Mouse (Mus musculus): Measurements from ENCODE around the gene Pigc. TPM values are rescaled to one million over a fixed set of nuclear protein-coding genes. Genes with fewer than 3 reads are reported as not detected.

The Pigc gene
- polyA plus RNA-seq, 1 experiment from 2014 or later = 9.3 TPM

GRCm38 (mm10) chr1:161978173-161978700 is 9.3 kb downstream of the Pigc start:
- H3K4me1 ChIP-seq (replicated peaks) = peaks cover 18% of the 10 kb centered on the region
- no peak overlapping the region for H3K9ac ChIP-seq
- no peak overlapping the region for H3K27ac ChIP-seq (replicated peaks)
- no peak overlapping the region for H3K4me2 ChIP-seq
- H3K9me3 ChIP-seq (replicated peaks) = no peaks in the 10 kb centered on the region
- H3K36me3 ChIP-seq (replicated peaks) = no peaks in the 10 kb centered on the region
- 63% methylated on average over 5 of the region's 5 CpGs for WGBS (ENCODE audit: insufficient replicate concordance)
- no peak for ATAC-seq (ENCODE audit: insufficient read depth)
- H3K4me3 ChIP-seq (replicated peaks) = no peak overlapping the region
- H3K27me3 ChIP-seq = no peaks in the 10 kb centered on the region

- H3K4me3 ChIP-seq (replicated peaks) = no peak within 1 kb of the TSS
- H3K4me2 ChIP-seq = no peak within 1 kb of the TSS
- no peak for ATAC-seq (ENCODE audit: insufficient read depth)
- no peaks in the 10 kb centered on the region for H3K27me3 ChIP-seq
- H3K36me3 ChIP-seq (replicated peaks) = no peaks in the 10 kb centered on the region
- H3K4me1 ChIP-seq (replicated peaks) = peaks cover 13% of the 10 kb centered on the region
- H3K27ac ChIP-seq (replicated peaks) = no peak within 1 kb of the TSS
- no peaks in the 10 kb centered on the region for H3K9me3 ChIP-seq (replicated peaks)
- H3K9ac ChIP-seq = no peak within 1 kb of the TSS
- 64% methylated on average over 1 of the region's 1 CpGs for WGBS (ENCODE audit: insufficient replicate concordance)
Measured at GRCm38 (mm10) chr1:161979536-161979935, 10.6 kb downstream of the Pigc start, which contains the start of gene 4930558K02Rik. TSS of gene 4930558K02Rik (minus strand) at chr1:161979636.

DNA sequence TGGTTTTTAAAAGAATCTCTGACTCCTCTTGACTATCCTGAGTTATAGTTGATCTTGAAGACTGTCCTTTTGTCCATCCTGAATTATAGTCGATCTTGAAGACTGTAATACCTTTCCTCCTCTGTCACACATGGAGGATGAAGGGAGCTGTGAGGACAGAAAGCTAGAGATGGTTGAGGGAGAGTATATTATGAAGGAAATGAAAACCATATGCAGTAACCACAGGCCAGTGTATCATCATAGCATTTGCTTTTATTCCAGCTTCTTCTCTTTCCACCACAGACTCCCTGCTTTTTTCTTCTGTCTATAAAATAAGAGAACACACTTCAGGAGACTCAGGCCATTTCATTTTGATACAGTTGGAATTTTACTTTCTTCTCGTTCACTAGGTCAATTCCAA is 11.1 kb downstream of the Pigc start:
- H3K36me3 ChIP-seq (replicated peaks) = no peaks in the 10 kb centered on the region
- H3K4me2 ChIP-seq = no peak overlapping the region
- 46% methylated on average over 2 of the region's 2 CpGs for WGBS (ENCODE audit: insufficient replicate concordance)

DNA sequence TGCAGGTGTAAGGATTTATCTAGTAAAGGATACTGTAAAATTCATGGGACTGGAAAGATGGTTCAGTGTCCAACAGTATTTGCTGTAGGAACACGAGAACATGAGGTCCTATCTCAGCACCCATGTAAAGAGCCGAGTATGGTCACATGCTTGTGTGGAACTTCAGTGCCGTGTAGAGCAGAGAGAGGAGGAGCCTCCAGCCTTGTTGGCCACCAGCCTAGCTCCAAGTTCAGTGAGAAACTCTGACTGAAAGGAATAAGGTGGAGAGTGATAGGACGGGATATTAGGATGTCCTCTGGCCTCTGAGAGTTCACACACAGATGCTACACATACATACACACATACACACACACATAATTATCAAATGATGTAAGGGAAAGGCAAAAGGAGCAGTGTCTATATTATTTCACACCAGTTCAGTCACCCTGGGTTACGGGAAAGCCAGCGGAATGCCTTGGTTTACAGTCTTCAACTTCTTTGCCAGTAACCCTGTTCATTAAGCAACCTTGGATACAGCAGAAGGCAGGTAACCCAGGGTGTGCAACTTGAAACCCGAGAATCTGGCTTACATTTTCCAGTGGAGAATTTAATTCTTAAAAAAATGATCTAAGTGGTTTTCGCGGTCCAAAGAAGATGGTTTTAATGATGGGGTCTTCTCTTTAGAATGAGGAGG is 11.8 kb downstream of the Pigc start:
- WGBS (ENCODE audit: insufficient replicate concordance) = 64% methylated on average over 9 of the region's 9 CpGs
- Histone ChIP-seq H3K9ac (no peak overlapping the region), H3K9me3 (replicated peaks) (no peaks in the 10 kb centered on the region), H3K4me1 (replicated peaks) (peaks cover 5% of the 10 kb centered on the region), H3K27ac (replicated peaks) (no peak overlapping the region), H3K27me3 (no peaks in the 10 kb centered on the region), H3K4me2 (no peak overlapping the region), H3K4me3 (replicated peaks) (no peak overlapping the region), H3K36me3 (replicated peaks) (no peaks in the 10 kb centered on the region)
- no peak for ATAC-seq (ENCODE audit: insufficient read depth)

More for the DNA sequence above, 11.1 kb downstream of the Pigc start:
- no peak overlapping the region for H3K27ac ChIP-seq (replicated peaks)
- no peaks in the 10 kb centered on the region for H3K27me3 ChIP-seq
- H3K4me1 ChIP-seq (replicated peaks) = peaks cover 9% of the 10 kb centered on the region
- no peak overlapping the region for H3K9ac ChIP-seq
- no peak overlapping the region for H3K4me3 ChIP-seq (replicated peaks)
- no peak for ATAC-seq (ENCODE audit: insufficient read depth)
- no peaks in the 10 kb centered on the region for H3K9me3 ChIP-seq (replicated peaks)

DNA sequence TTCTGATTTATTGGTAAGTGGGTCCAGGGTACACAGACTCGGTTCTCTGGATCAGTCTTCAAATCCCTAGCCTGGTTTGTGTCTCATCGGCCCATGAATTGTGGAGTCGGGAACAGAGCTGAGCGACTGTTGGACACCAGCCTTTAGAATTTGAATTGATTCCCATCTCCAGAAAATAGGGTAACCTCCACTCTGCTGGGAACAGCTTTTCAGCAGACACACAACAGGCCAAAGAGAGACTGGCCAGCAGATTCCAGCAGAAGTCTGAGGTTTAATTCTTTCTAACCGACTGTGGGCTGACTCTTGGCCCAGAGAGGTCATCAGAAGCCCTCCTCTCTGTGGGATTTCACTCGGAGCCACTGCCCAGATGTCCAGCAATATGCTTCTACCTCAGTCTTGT is 14.5 kb downstream of the Pigc start:
- no peaks in the 10 kb centered on the region for H3K36me3 ChIP-seq (replicated peaks)
- 59% methylated on average over 6 of the region's 6 CpGs for WGBS (ENCODE audit: insufficient replicate concordance)
- no peak overlapping the region for H3K4me2 ChIP-seq
- H3K27ac ChIP-seq (replicated peaks) = no peak overlapping the region
- H3K9me3 ChIP-seq (replicated peaks) = no peaks in the 10 kb centered on the region
- H3K9ac ChIP-seq = no peak overlapping the region
- no peaks in the 10 kb centered on the region for H3K27me3 ChIP-seq
- ATAC-seq (ENCODE audit: insufficient read depth) = no peak
- H3K4me3 ChIP-seq (replicated peaks) = no peak overlapping the region
- H3K4me1 ChIP-seq (replicated peaks) = no peaks in the 10 kb centered on the region

DNA sequence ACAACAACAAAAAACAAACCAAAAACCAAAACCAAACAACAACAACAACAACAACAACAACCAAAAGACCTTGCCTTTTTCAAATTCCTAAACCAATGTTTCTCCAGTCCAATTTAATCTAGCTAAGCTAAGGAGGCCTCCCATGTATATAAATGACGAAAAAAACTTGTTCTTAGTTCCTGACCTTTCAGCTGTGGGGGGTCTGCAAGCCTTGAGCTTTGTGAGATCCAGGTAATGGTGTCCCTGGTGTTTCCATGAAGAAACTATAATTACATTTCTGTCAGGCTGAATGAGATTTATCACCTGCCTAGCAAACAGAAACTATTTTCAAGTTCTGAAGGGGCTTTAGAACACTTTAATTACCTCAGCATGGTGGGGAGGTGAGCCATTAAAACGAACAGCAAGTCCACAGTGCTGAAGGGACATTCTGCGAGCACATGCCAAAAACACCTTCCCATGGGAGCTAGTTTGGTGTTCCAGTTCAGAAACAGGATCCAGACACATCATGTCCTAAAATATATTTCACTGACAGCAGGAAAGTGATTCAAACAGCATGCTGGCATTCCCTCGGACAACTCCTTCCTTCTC is 15.1 kb downstream of the Pigc start:
- Histone ChIP-seq H3K4me3 (replicated peaks) (no peak overlapping the region), H3K27me3 (no peaks in the 10 kb centered on the region), H3K27ac (replicated peaks) (no peak overlapping the region), H3K9ac (no peak overlapping the region), H3K4me2 (no peak overlapping the region), H3K9me3 (replicated peaks) (no peaks in the 10 kb centered on the region), H3K4me1 (replicated peaks) (no peaks in the 10 kb centered on the region), H3K36me3 (replicated peaks) (no peaks in the 10 kb centered on the region)
- ATAC-seq (ENCODE audit: insufficient read depth) = no peak
- 48% methylated on average over 4 of the region's 4 CpGs for WGBS (ENCODE audit: insufficient replicate concordance)

DNA sequence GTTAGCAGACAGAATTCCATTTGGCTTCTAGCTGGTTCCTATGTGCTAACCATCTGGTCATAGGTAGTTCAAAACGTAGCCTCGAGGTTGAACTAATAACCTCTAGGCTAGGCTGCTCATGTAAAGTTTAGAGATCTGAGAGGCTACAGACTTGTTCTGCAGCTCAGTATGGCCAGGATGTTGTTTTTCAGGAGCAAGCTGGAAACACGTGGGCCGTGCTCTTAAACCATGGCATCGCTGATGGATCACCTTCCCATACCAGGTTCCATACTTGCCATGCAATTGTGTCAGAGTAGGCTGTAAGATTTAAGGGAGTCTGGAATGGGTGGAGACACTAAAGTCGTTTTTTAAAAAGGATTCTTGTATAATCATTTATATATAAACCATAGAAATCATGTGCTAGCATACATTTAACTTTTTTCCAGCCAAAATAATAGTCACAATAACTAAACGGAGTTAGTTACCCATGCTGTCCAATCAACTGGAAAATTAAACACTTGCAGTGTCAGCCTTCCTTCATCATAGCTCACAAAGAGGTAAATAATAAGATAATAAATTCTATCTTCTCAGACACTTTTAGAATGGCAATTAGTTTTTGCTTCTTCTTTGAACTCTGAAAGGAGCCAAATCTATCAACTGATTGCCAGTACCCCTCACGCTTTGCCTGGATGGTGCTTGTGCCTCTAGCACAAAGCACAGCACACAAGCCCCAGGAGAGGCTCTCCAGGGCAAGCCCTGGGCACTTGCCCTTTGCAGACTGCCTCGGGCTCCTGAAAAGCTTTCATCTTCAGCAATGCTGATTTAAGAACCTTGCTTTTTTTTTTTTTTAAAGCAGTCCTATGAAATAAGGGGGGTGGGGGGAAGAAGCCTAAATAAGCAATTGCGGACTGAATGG is 21.9 kb downstream of the Pigc start:
- ATAC-seq (ENCODE audit: insufficient read depth) = no peak
- WGBS (ENCODE audit: insufficient replicate concordance) = 59% methylated on average over 10 of the region's 10 CpGs
- no peak overlapping the region for H3K9ac ChIP-seq
- H3K36me3 ChIP-seq (replicated peaks) = no peaks in the 10 kb centered on the region
- no peak overlapping the region for H3K27ac ChIP-seq (replicated peaks)
- no peaks in the 10 kb centered on the region for H3K9me3 ChIP-seq (replicated peaks)
- no peaks in the 10 kb centered on the region for H3K4me1 ChIP-seq (replicated peaks)
- no peak overlapping the region for H3K4me2 ChIP-seq
- no peaks in the 10 kb centered on the region for H3K27me3 ChIP-seq
- no peak overlapping the region for H3K4me3 ChIP-seq (replicated peaks)

DNA sequence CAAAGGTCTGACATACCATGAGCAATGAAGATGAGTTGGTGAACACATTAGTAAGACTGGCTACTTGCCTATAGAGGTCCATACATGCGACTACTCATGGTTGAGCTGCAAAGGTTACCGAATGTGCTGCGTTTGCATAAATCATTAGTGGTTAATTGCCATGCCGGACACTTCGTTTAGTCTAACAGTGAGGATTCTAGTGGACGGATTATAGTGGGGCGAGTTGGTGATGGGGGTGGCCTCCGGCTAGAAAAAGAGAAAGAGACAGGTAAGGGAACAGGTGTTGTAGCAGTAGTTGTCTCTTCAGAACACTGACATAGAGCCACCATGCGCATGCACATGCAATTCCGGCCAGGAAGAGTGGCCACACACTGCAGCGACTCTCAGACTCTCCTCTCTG is 22.9 kb downstream of the Pigc start:
- Histone ChIP-seq H3K9me3 (replicated peaks) (no peaks in the 10 kb centered on the region), H3K27ac (replicated peaks) (no peak overlapping the region), H3K4me3 (replicated peaks) (no peak overlapping the region), H3K4me2 (no peak overlapping the region), H3K9ac (no peak overlapping the region), H3K27me3 (no peaks in the 10 kb centered on the region), H3K4me1 (replicated peaks) (no peaks in the 10 kb centered on the region), H3K36me3 (replicated peaks) (no peaks in the 10 kb centered on the region)
- WGBS (ENCODE audit: insufficient replicate concordance) = 74% methylated on average over 11 of the region's 11 CpGs
- ATAC-seq (ENCODE audit: insufficient read depth) = no peak

GRCm38 (mm10) chr1:161992389-161992788 is 23.4 kb downstream of the Pigc start:
- Histone ChIP-seq H3K4me1 (replicated peaks) (no peaks in the 10 kb centered on the region), H3K36me3 (replicated peaks) (no peaks in the 10 kb centered on the region)
- no peak for ATAC-seq (ENCODE audit: insufficient read depth)

GRCm38 (mm10) chr1:161998781-161999180 is 29.8 kb downstream of the Pigc start:
- H3K4me2 ChIP-seq = no peak overlapping the region
- 0 out of 2 replicates have a peak, but pooled peaks cover 5% of the 10 kb centered on the region for H3K4me1 ChIP-seq (replicated peaks)
- no peak overlapping the region for H3K9ac ChIP-seq
- no peak overlapping the region for H3K4me3 ChIP-seq (replicated peaks)
- H3K27me3 ChIP-seq = no peaks in the 10 kb centered on the region
- no peak overlapping the region for H3K27ac ChIP-seq (replicated peaks)
- 14% methylated on average over 4 of the region's 4 CpGs for WGBS (ENCODE audit: insufficient replicate concordance)
- no peaks in the 10 kb centered on the region for H3K36me3 ChIP-seq (replicated peaks)
- no peak for ATAC-seq (ENCODE audit: insufficient read depth)
- H3K9me3 ChIP-seq (replicated peaks) = no peaks in the 10 kb centered on the region

More at GRCm38 (mm10) chr1:161992389-161992788, 23.4 kb downstream of the Pigc start:
- Histone ChIP-seq H3K9me3 (replicated peaks) (no peaks in the 10 kb centered on the region), H3K4me2 (no peak overlapping the region), H3K27ac (replicated peaks) (no peak overlapping the region), H3K9ac (no peak overlapping the region), H3K4me3 (replicated peaks) (no peak overlapping the region), H3K27me3 (no peaks in the 10 kb centered on the region)
- 40% methylated on average over 7 of the region's 7 CpGs for WGBS (ENCODE audit: insufficient replicate concordance)

DNA sequence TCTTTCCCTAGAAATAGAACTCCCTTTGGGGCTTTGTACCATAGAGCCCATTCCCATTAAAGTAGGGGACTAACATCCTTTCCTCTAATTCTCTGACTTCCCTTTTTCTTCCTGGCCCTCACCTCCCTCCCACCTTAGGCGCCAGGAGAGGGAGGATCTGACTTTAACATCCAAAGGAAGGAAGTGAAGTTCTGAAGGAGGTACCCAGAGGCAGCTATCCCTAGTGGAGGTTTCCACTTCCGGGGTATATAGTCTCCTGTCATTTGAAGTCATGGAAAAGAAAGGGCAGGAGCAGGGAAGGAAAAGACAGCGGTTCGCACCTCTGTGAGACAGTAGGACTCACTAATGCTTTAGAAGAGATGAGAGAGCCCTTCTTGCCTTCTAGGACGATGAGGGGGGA is 30.4 kb downstream of the Pigc start:
- no peaks in the 10 kb centered on the region for H3K36me3 ChIP-seq (replicated peaks)
- 27% methylated on average over 5 of the region's 5 CpGs for WGBS (ENCODE audit: insufficient replicate concordance)

More for the DNA sequence above, 30.4 kb downstream of the Pigc start:
- H3K27ac ChIP-seq (replicated peaks) = no peak overlapping the region
- no peak overlapping the region for H3K4me3 ChIP-seq (replicated peaks)
- 0 out of 2 replicates have a peak, but pooled peaks cover 5% of the 10 kb centered on the region for H3K4me1 ChIP-seq (replicated peaks)
- no peak for ATAC-seq (ENCODE audit: insufficient read depth)
- H3K27me3 ChIP-seq = no peaks in the 10 kb centered on the region
- no peaks in the 10 kb centered on the region for H3K9me3 ChIP-seq (replicated peaks)
- H3K9ac ChIP-seq = no peak overlapping the region
- H3K4me2 ChIP-seq = no peak overlapping the region
